Mouse (Mus musculus) myocyte (in vitro differentiated cells): ENCODE measurements around the gene Serpine1.

Experiments used
- E2F4 ChIP-seq: IDR thresholded peaks from one replicate; pipeline ENCODE4 v1.6.1; 2011; ENCODE audit warnings: mild to moderate bottlenecking, control low read depth, moderate library complexity; ENCODE audit not compliant: insufficient read depth
- MAX ChIP-seq: IDR thresholded peaks from one replicate; pipeline ENCODE4 v1.6.1; 2011; ENCODE audit warnings: low read depth, mild to moderate bottlenecking, control low read depth
- MYOD1 ChIP-seq, 3 experiments: IDR thresholded peaks; one replicate each; pipeline ENCODE4 v1.6.1; 2011; ENCODE audit warnings: control low read depth in 2 of 3, low read depth in 2 of 3, mild to moderate bottlenecking in 2 of 3, moderate library complexity in 1 of 3; ENCODE audit not compliant: insufficient read length in 2 of 3, control insufficient read depth in 1 of 3
- MYOG ChIP-seq, 3 experiments: IDR thresholded peaks; one replicate each; pipeline ENCODE4 v1.6.1; 2011; ENCODE audit warnings: control low read depth in 2 of 3, low read depth in 2 of 3, mild to moderate bottlenecking in 2 of 3; ENCODE audit not compliant: insufficient read length in 2 of 3, control insufficient read depth in 1 of 3, insufficient read depth in 1 of 3
- POLR2A ChIP-seq: IDR thresholded peaks from one replicate; pipeline ENCODE4 v1.6.1; 2011; ENCODE audit warnings: low read depth, mild to moderate bottlenecking, control low read depth, moderate library complexity; ENCODE audit not compliant: insufficient read length
- POLR2AphosphoS2 ChIP-seq: IDR thresholded peaks from one replicate; pipeline ENCODE4 v1.6.1; 2011; ENCODE audit warnings: low read depth, control low read depth; ENCODE audit not compliant: insufficient read length
- REST ChIP-seq: IDR thresholded peaks from one replicate; pipeline ENCODE4 v1.6.1; 2011; ENCODE audit warnings: mild to moderate bottlenecking, control low read depth, moderate library complexity; ENCODE audit not compliant: insufficient read depth, insufficient read length
- TCF12 ChIP-seq: IDR thresholded peaks from one replicate; pipeline ENCODE4 v1.6.1; 2011; ENCODE audit warnings: mild to moderate bottlenecking, control low read depth; ENCODE audit not compliant: poor library complexity, insufficient read depth, severe bottlenecking
- TCF3 ChIP-seq: IDR thresholded peaks from one replicate; pipeline ENCODE4 v1.6.1; 2011; ENCODE audit warnings: low read depth, control low read depth; ENCODE audit not compliant: insufficient read length
- USF1 ChIP-seq: IDR thresholded peaks from one replicate; pipeline ENCODE4 v1.6.1; 2011; ENCODE audit warnings: low read depth, mild to moderate bottlenecking, control low read depth, moderate library complexity

GRCm38 (mm10) chr5:137085021-137085420 is 13.0 kb upstream of the Serpine1 start:
- TF ChIP-seq USF1, result no peak
- TF ChIP-seq POLR2A, result no peak
- no peak for TF ChIP-seq MAX
- no peak for TF ChIP-seq REST
- no peak for TF ChIP-seq MYOG (IDR thresholded peaks at IDR 0.05; ENCODE audit: control insufficient read depth in 1 of 3, insufficient read depth in 1 of 3, insufficient read length in 2 of 3, low read depth in 2 of 3)
- no peak for TF ChIP-seq TCF12
- no peak for TF ChIP-seq POLR2AphosphoS2
- TF ChIP-seq E2F4, result no peak
- TF ChIP-seq MYOD1 (IDR thresholded peaks at IDR 0.05; ENCODE audit: control insufficient read depth in 1 of 3, insufficient read length in 2 of 3, low read depth in 2 of 3), result no peak
- no peak for TF ChIP-seq TCF3
